Mouse (Mus musculus): Measurements from ENCODE around the gene Fbxo34.

The Fbxo34 gene

GRCm38 (mm10) chr14:47472743-47473546, 22.7 kb downstream of the Fbxo34 start:
- peak; percentile 73 for DNase-seq (ENCODE audit: inconsistent ontology term)

GRCm38 (mm10) chr14:47473891-47474290, 23.7 kb downstream of the Fbxo34 start:
- no peak for DNase-seq (ENCODE audit: inconsistent ontology term)

- no peak for DNase-seq (ENCODE audit: inconsistent ontology term)
Measured at GRCm38 (mm10) chr14:47474571-47475254, 24.5 kb downstream of the Fbxo34 start.

GRCm38 (mm10) chr14:47476266-47476665, 26.0 kb downstream of the Fbxo34 start:
- DNase-seq (ENCODE audit: inconsistent ontology term), result no peak

- no peak for DNase-seq (ENCODE audit: inconsistent ontology term)
Measured at GRCm38 (mm10) chr14:47477711-47478110, 27.5 kb downstream of the Fbxo34 start.

GRCm38 (mm10) chr14:47482200-47482599, 32.0 kb downstream of the Fbxo34 start:
- DNase-seq (ENCODE audit: inconsistent ontology term), result no peak

GRCm38 (mm10) chr14:47483099-47483498, 32.9 kb downstream of the Fbxo34 start:
- no peak for DNase-seq (ENCODE audit: inconsistent ontology term)

GRCm38 (mm10) chr14:47488732-47489131, 38.5 kb downstream of the Fbxo34 start:
- peak; percentile 22 for DNase-seq (ENCODE audit: inconsistent ontology term)

- DNase-seq (ENCODE audit: inconsistent ontology term), result peak; percentile 62
Measured at GRCm38 (mm10) chr14:47489310-47490097, 39.3 kb downstream of the Fbxo34 start.

GRCm38 (mm10) chr14:47490732-47491131, 40.5 kb downstream of the Fbxo34 start:
- no peak for DNase-seq (ENCODE audit: inconsistent ontology term)

GRCm38 (mm10) chr14:47493592-47494361, 43.6 kb downstream of the Fbxo34 start:
- DNase-seq (ENCODE audit: inconsistent ontology term), result no peak

- DNase-seq (ENCODE audit: inconsistent ontology term), result no peak
Measured at GRCm38 (mm10) chr14:47495951-47496350, 45.7 kb downstream of the Fbxo34 start.

- no peak for DNase-seq (ENCODE audit: inconsistent ontology term)
Measured at GRCm38 (mm10) chr14:47497166-47497565, 46.9 kb downstream of the Fbxo34 start.

- DNase-seq (ENCODE audit: inconsistent ontology term), result no peak
Measured at GRCm38 (mm10) chr14:47498632-47499031, 48.4 kb downstream of the Fbxo34 start.

- DNase-seq (ENCODE audit: inconsistent ontology term), result no peak
Measured at GRCm38 (mm10) chr14:47504036-47504435, 53.8 kb downstream of the Fbxo34 start.

- DNase-seq (ENCODE audit: inconsistent ontology term), result no peak
Measured at GRCm38 (mm10) chr14:47506676-47507075, 56.5 kb downstream of the Fbxo34 start.

GRCm38 (mm10) chr14:47508035-47508434, 57.8 kb downstream of the Fbxo34 start:
- no peak for DNase-seq (ENCODE audit: inconsistent ontology term)

- no peak for DNase-seq (ENCODE audit: inconsistent ontology term)
Measured at GRCm38 (mm10) chr14:47510244-47510643, 60.0 kb downstream of the Fbxo34 start.

GRCm38 (mm10) chr14:47513606-47514005, 63.4 kb downstream of the Fbxo34 start:
- no peak for DNase-seq (ENCODE audit: inconsistent ontology term)

- DNase-seq (ENCODE audit: inconsistent ontology term), result no peak
Measured at GRCm38 (mm10) chr14:47514816-47515453, 64.7 kb downstream of the Fbxo34 start.

- DNase-seq (ENCODE audit: inconsistent ontology term), result no peak
Measured at GRCm38 (mm10) chr14:47515636-47516035, 65.4 kb downstream of the Fbxo34 start.

Data from Muller cell, postnatal 12 days (primary cell).